Mouse (Mus musculus) spleen, postnatal 36 days (tissue): ENCODE data around the gene Kcnq2.

Source experiments
- DNase-seq, 2 experiments: peaks; one replicate each; pipeline ENCODE4 v3.0.0; 2022; ENCODE audit warnings: low spot score in 2 of 2, mixed read lengths in 1 of 2

Kcnq2 gene

DNA sequence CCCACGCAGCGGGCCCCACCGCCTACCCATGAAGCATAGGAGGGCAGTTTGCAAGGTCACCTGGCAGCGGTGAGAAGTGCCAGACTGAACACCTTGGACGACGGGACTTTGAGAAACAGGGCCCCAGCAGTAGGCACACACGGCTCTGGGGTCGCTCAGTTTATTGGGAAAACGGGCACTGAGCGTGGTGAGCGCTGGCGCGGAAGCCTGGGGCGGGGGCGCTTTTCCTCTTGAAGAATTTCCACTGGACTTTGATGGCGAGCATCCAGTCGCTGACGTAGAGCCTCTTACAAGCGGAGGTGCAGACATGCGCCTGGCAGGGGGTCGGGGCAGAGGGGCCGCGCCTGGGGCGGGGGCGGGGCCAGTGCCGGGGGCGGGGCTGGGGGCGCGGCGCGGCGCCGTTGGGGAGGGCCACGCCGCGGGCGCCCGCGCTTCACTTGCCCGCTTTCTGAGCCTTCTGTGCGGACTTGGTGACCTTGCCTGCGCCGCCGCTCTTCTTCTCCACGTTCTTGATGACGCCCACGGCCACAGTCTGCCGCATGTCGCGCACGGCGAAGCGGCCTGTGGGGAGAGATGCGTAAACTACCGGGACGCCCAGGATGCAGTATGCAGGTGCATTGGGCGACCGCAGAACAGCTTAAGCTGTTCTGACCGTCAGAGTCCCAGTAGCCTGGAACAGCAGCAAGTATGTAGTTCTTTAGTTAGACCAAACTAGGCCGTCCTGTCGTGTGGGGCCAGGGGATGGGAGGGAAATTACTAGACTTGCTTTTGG lies 12.6 kb upstream of the Kcnq2 start:
- DNase-seq: no peak

DNA sequence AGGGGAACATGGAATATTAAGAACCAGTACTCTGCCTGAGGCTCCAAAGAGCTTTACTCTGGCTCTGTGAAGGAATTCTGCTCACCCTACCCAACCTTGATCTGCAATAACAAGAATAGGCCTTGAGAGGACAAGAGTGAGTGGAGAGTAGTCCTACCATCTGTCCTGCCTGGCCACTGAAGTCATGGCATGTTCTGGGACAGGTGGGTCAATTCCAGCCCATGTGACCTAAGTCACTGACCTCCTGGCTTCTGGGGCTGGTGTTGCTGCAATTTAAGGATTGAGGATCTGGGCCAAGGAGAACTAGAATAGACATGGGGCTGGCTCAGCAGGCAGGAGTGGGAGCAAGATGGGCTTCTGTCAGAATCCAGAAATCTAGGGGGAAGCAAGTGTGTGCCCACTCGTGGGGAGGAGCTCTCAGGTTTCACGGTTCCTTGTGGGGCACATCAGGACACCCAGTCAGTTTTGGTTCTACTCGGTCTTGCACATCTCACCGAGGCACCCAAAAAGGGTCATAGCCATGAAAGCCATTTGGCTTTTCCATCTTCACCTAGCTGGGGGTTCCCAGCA lies 12.0 kb upstream of the Kcnq2 start:
- DNase-seq: no peak

DNA sequence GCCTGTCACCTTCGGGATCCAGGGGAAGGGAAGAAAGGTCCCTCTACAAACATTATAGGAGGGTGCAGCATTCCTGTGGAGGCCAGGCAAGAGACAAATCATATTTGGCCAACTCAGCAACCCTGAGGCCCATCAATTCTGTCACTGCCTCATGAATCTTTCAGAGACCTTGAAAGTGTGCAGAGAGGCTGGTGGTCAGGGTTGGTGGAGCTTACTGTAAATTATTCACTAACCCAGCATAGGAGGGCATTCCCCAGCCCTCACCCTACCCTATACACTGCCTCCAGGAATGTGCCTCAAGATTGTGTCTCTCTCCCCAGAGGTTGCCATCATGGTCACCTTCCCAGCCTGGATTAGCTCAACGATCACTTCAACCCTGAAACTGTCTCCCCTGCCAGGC lies 9.6 kb upstream of the Kcnq2 start:
- no peak for DNase-seq

GRCm38 (mm10) chr2:181143509-181144276 lies 8.6 kb upstream of the Kcnq2 start:
- no peak for DNase-seq

DNA sequence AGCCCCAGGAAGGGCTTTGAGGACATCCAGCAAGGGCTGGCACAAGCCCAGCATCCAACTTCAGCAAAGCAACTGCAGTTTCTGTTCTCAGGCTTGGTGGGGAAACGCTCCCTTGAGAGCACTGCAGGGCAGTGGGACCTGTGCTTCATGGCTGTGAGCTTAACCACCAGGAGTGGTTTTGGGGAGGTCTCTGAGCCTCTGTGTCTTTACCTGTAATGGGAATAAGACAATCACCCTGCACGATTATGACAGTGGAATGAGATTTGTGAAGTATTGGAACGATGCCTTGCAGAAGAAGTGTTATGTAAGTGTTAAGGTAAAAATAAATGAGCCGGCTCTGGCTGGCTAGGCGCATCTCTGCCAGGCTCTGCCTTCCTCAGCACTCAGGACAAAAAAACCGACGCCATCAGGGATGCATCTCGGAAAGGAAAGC lies 7.6 kb upstream of the Kcnq2 start:
- DNase-seq: no peak

- no peak for DNase-seq
These were observed 4.6 kb upstream of the Kcnq2 start for GRCm38 (mm10) chr2:181139641-181140193.

DNA sequence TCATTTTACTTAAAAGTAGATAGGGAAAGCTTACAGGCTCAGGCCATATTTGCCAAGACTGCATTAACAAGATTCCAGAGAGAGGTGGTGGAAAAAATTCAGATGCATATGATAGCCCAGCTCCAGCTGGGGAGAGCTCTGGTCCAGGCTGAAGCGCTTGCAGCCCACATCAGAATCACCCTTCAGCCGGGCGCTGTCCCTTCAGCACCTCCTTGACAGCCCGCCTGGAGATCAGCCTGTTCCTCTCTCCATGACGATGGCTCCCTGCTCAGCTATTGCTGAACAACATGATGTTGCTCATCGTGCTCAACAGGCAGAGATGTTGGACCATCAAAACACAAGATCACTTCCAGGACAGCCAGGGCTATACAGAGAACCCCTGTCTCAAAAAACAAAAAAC lies 1.8 kb upstream of the Kcnq2 start:
- DNase-seq: no peak

GRCm38 (mm10) chr2:181135446-181135818 lies 332 bp upstream of the Kcnq2 start:
- DNase-seq: no peak

GRCm38 (mm10) chr2:181133837-181134590 lies 1.1 kb downstream of the Kcnq2 start:
- no peak for DNase-seq

GRCm38 (mm10) chr2:181130245-181130644 lies 4.9 kb downstream of the Kcnq2 start:
- no peak for DNase-seq

DNA sequence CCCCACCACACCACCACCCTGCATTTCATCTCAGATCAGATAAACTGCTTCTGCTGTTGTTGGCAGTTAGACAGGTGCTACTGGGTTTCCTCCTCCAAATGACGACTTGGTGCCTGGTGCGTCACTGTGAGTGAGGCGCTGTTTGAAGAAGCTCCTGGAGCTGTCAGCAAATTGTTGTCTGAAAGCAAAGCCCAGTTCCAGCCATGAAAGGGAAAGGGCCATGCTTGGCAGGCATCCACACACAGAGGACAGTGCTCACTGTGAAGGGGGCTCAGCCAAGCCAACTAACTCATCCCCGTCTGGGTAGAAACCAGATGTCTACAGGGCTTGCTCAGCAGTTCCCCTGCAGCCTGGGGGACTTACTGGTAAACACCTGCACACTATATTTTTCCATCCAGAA lies 6.1 kb downstream of the Kcnq2 start:
- DNase-seq: no peak

GRCm38 (mm10) chr2:181127786-181128185 lies 7.3 kb downstream of the Kcnq2 start:
- no peak for DNase-seq

- DNase-seq: no peak
These were observed 9.2 kb downstream of the Kcnq2 start for GRCm38 (mm10) chr2:181125726-181126455.

- no peak for DNase-seq
These were observed 12.5 kb downstream of the Kcnq2 start for GRCm38 (mm10) chr2:181122642-181123041.

GRCm38 (mm10) chr2:181120922-181121449 lies 14.1 kb downstream of the Kcnq2 start:
- DNase-seq: no peak

- DNase-seq: no peak
These were observed 15.1 kb downstream of the Kcnq2 start for GRCm38 (mm10) chr2:181119952-181120351.

- DNase-seq: no peak
These were observed 18.7 kb downstream of the Kcnq2 start for GRCm38 (mm10) chr2:181116436-181116835.

DNA sequence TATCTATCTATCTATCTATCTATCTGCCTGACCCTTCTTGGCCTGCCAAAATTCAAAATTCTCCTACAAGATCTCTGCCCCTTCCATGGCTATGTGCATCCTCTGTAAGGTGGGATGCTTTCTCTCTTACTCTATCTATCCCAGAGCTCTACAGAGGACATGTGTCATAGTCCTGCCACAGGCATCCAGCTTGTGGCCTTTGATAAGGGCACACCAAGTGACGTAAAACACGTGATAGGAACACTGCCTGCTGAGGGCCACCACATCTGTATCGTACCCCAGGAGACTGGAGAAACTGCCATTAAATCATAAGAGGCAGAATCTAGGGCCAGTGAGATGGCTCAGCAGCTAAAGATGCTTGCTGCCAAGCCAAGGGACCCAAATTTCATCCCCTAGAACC lies 19.7 kb downstream of the Kcnq2 start:
- DNase-seq: no peak

DNA sequence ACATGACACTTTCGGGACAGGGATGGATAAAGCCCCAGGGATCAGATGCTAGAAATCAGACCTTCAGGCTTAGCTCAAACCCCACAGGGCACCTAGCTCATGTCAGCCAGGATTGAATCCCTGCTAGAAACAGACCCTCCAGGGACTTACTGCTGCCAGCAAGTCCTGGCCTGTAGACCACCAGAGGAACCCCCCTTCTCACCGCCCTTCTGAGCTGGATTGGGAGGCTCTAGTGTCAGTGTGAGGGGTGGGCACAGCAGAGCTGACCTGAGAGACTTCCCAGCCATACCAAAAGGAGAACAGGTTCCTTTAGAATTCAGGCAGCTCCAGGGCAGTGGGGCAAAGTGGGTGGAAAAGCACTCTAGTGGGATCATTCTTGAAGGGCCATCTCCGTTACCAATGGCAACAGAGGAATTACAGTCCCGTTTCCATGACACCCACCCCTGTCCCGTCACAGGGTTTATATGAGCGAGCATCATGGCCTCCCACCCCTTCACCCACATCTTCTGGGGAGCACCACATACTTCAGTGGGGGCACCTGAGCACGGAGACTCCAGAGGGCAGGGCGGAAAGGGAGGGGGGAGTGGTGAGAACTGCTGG lies 21.2 kb downstream of the Kcnq2 start:
- no peak for DNase-seq

- DNase-seq: no peak
These were observed 23.4 kb downstream of the Kcnq2 start for GRCm38 (mm10) chr2:181111665-181112064.
